Mouse (Mus musculus) right cerebral cortex, postnatal 36 days (tissue): ENCODE data around the gene Nutf2.
"Not testable (repeated sequence)": the region's sequence is repeated elsewhere in the genome, so short reads cannot be mapped to it uniquely, and the experiment has no call there.

Experiments used
- DNase-seq, 2 experiments: peaks; one replicate each; pipeline ENCODE4 v3.0.0; 2022; ENCODE audit warnings: low spot score in 2 of 2, mixed read lengths in 1 of 2

The Nutf2 gene

GRCm38 (mm10) chr8:105860143-105860981 lies at the start of gene Nutf2:
Gene Nutf2 (plus strand): TSS chr8:105860580.
- peak; percentile 93 to 95 for DNase-seq

- DNase-seq, result no peak
These were observed 49.3 kb upstream of the Nutf2 start for GRCm38 (mm10) chr8:105811061-105811460.

- no peak for DNase-seq
These were observed 48.8 kb upstream of the Nutf2 start for GRCm38 (mm10) chr8:105811543-105811942.

- DNase-seq, result no peak
These were observed 47.9 kb upstream of the Nutf2 start for GRCm38 (mm10) chr8:105812511-105812910.

GRCm38 (mm10) chr8:105813241-105813640 lies 47.1 kb upstream of the Nutf2 start:
- DNase-seq, result no peak

- DNase-seq, result no peak
These were observed 40.7 kb upstream of the Nutf2 start for GRCm38 (mm10) chr8:105819659-105820058.

- DNase-seq, result no peak
These were observed 39.5 kb upstream of the Nutf2 start for GRCm38 (mm10) chr8:105820925-105821324.

- DNase-seq, result no peak
These were observed 34.9 kb upstream of the Nutf2 start for GRCm38 (mm10) chr8:105825506-105825905.

- no peak for DNase-seq
These were observed 34.0 kb upstream of the Nutf2 start for GRCm38 (mm10) chr8:105826379-105826778.

GRCm38 (mm10) chr8:105826861-105827848 lies 33.2 kb upstream of the Nutf2 start, which contains the start of the genes Ranbp10 and Tsnaxip1:
Gene Ranbp10 (minus strand): TSS chr8:105827350.
Gene Tsnaxip1 (plus strand): TSS chr8:105827731.
- DNase-seq, result peak; percentile 98 to 99

GRCm38 (mm10) chr8:105833740-105834139 lies 26.6 kb upstream of the Nutf2 start:
- DNase-seq, result not testable (repeated sequence)

GRCm38 (mm10) chr8:105835318-105835717 lies 25.1 kb upstream of the Nutf2 start:
- DNase-seq, result peak; percentile 34

GRCm38 (mm10) chr8:105836991-105837390 lies 23.4 kb upstream of the Nutf2 start:
- no peak for DNase-seq

GRCm38 (mm10) chr8:105839209-105839608 lies 21.2 kb upstream of the Nutf2 start:
- DNase-seq, result no peak

- no peak for DNase-seq
These were observed 13.7 kb upstream of the Nutf2 start for GRCm38 (mm10) chr8:105846678-105847077.

- DNase-seq, result no peak
These were observed 10.4 kb upstream of the Nutf2 start for GRCm38 (mm10) chr8:105850014-105850413.

GRCm38 (mm10) chr8:105850611-105851010 lies 9.8 kb upstream of the Nutf2 start:
- no peak for DNase-seq

- DNase-seq, result peak; percentile 85 to 87
These were observed 8.7 kb upstream of the Nutf2 start for GRCm38 (mm10) chr8:105851651-105852143.

- DNase-seq, result no peak
These were observed 8.1 kb upstream of the Nutf2 start for GRCm38 (mm10) chr8:105852146-105852729.

- no peak for DNase-seq
These were observed 7.2 kb upstream of the Nutf2 start, which contains the start of gene Cenpt for GRCm38 (mm10) chr8:105853178-105853577. Gene Cenpt (minus strand): TSS chr8:105853278.

GRCm38 (mm10) chr8:105854303-105854702 lies 6.1 kb upstream of the Nutf2 start:
- DNase-seq, result no peak
